Mouse (Mus musculus): Measurements from ENCODE around the gene Ate1.

Gene Ate1

GRCm38 (mm10) chr7:130553321-130553720 is 33.2 kb upstream of the Ate1 start:
- Histone ChIP-seq H3K4me3 (replicated peaks; ENCODE audit: low read length) (no peak overlapping the region), H3K36me3 (ENCODE audit: insufficient read depth, low read length) (no peaks in the 10 kb centered on the region), H3K9me3 (ENCODE audit: low read length) (no peaks in the 10 kb centered on the region), H3K4me1 (replicated peaks; ENCODE audit: low read depth, low read length) (peaks cover 12% of the 10 kb centered on the region), H3K27me3 (ENCODE audit: insufficient read depth, low read length) (peaks cover 36% of the 10 kb centered on the region)
- TF ChIP-seq CTCF (conservative IDR thresholded peaks at IDR 0.05; ENCODE audit: low read length) = no peak
- no peak for TF ChIP-seq POU5F1 (IDR thresholded peaks at IDR 0.05; ENCODE audit: borderline replicate concordance, low read length)
- no peak for TF ChIP-seq NANOG (IDR thresholded peaks at IDR 0.05; ENCODE audit: borderline replicate concordance, low read length)

DNA sequence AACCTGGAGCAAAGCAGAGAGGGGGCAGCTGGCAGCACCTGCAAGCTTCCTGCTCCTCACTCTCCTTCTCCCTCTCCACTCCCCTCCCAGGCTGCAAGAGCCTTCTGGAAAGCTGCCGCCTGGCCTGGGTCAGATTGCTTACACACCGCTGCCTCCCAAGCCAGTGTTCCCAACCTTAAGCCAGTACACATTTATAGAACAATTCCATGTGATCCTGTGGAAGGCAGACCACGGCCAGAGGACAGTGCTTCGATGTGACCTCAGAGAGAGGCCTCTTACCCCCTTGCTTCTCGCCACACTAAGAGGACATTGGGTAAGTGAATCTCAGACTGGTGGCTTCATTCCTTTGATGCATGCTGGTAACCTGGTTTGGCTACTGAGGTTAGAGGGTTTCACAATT is 32.6 kb upstream of the Ate1 start:
- peaks cover 15% of the 10 kb centered on the region for H3K4me1 ChIP-seq (replicated peaks; ENCODE audit: low read depth, low read length)
- no peaks in the 10 kb centered on the region for H3K9me3 ChIP-seq (ENCODE audit: low read length)
- H3K36me3 ChIP-seq (ENCODE audit: insufficient read depth, low read length) = no peaks in the 10 kb centered on the region
- H3K27me3 ChIP-seq (ENCODE audit: insufficient read depth, low read length) = peaks cover 36% of the 10 kb centered on the region
- no peak overlapping the region for H3K4me3 ChIP-seq (replicated peaks; ENCODE audit: low read length)
- TF ChIP-seq CTCF (conservative IDR thresholded peaks at IDR 0.05; ENCODE audit: low read length) (no peak), NANOG (IDR thresholded peaks at IDR 0.05; ENCODE audit: borderline replicate concordance, low read length) (no peak), POU5F1 (IDR thresholded peaks at IDR 0.05; ENCODE audit: borderline replicate concordance, low read length) (no peak)

- TF ChIP-seq POU5F1 (IDR thresholded peaks at IDR 0.05; ENCODE audit: borderline replicate concordance, low read length) (no peak), CTCF (conservative IDR thresholded peaks at IDR 0.05; ENCODE audit: low read length) (no peak), NANOG (IDR thresholded peaks at IDR 0.05; ENCODE audit: borderline replicate concordance, low read length) (no peak)
- Histone ChIP-seq H3K4me3 (replicated peaks; ENCODE audit: low read length) (peak overlapping the region; percentile 91), H3K36me3 (ENCODE audit: insufficient read depth, low read length) (peaks cover 32% of the 10 kb centered on the region), H3K4me1 (replicated peaks; ENCODE audit: low read depth, low read length) (peaks cover 52% of the 10 kb centered on the region), H3K9me3 (ENCODE audit: low read length) (no peaks in the 10 kb centered on the region), H3K27me3 (ENCODE audit: insufficient read depth, low read length) (peaks cover 5% of the 10 kb centered on the region; the same call in 1 of the 2 replicates)
Measured at GRCm38 (mm10) chr7:130547635-130548175, 27.5 kb upstream of the Ate1 start.

DNA sequence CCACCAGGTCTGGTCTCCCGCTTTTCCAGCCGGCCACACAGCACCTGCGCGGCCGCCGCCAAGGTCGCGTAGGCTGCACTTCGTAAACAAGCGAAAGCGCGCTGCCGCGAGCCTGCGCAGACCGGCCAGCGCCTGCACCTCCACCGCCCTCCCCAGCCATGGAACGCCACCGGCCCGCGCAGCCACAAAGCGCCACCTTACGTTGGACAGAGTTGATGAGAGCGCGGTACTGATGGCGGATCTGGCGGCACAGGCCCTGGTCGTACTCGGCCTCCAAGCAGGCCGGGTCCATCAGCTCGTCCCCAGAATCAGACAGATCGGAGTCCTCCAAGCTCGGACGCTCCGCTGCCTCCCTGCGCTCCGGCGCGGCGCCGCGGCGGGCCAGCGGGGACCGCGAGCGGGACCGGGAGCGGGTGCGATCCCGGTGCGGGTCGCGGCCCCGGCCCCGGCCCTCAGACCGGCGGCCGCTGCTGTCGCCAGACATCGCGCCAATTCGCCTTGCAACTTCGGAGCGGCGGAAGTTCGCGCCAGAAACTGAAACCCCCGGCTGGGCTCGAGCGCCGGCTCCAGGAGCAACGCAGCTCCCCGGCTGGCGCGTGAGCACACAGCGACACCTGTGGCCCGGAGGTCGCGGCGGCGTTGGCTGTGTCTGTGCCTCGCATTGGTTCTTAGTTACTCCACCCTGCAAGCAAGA is 26.8 kb upstream of the Ate1 start:
- Histone ChIP-seq H3K27me3 (ENCODE audit: insufficient read depth, low read length) (peaks cover 4% of the 10 kb centered on the region; the same call in 1 of the 2 replicates), H3K4me1 (replicated peaks; ENCODE audit: low read depth, low read length) (peaks cover 51% of the 10 kb centered on the region)
- TF ChIP-seq POU5F1 (IDR thresholded peaks at IDR 0.05; ENCODE audit: borderline replicate concordance, low read length) = no peak
- no peak for TF ChIP-seq NANOG (IDR thresholded peaks at IDR 0.05; ENCODE audit: borderline replicate concordance, low read length)
- TF ChIP-seq CTCF (conservative IDR thresholded peaks at IDR 0.05; ENCODE audit: low read length) = no peak

GRCm38 (mm10) chr7:130546421-130546790 is 26.2 kb upstream of the Ate1 start:
- Histone ChIP-seq H3K4me1 (replicated peaks; ENCODE audit: low read depth, low read length) (peaks cover 53% of the 10 kb centered on the region), H3K27me3 (ENCODE audit: insufficient read depth, low read length) (no peaks in the 10 kb centered on the region), H3K36me3 (ENCODE audit: insufficient read depth, low read length) (peaks cover 45% of the 10 kb centered on the region), H3K9me3 (ENCODE audit: low read length) (no peaks in the 10 kb centered on the region), H3K4me3 (replicated peaks; ENCODE audit: low read length) (peak overlapping the region; percentile 91)
- no peak for TF ChIP-seq POU5F1 (IDR thresholded peaks at IDR 0.05; ENCODE audit: borderline replicate concordance, low read length)
- no peak for TF ChIP-seq NANOG (IDR thresholded peaks at IDR 0.05; ENCODE audit: borderline replicate concordance, low read length)
- TF ChIP-seq CTCF (conservative IDR thresholded peaks at IDR 0.05; ENCODE audit: low read length) = no peak

More for the DNA sequence above, 26.8 kb upstream of the Ate1 start:
- Histone ChIP-seq H3K9me3 (ENCODE audit: low read length) (no peaks in the 10 kb centered on the region), H3K36me3 (ENCODE audit: insufficient read depth, low read length) (peaks cover 40% of the 10 kb centered on the region), H3K4me3 (replicated peaks; ENCODE audit: low read length) (peak overlapping the region; percentile 91)

DNA sequence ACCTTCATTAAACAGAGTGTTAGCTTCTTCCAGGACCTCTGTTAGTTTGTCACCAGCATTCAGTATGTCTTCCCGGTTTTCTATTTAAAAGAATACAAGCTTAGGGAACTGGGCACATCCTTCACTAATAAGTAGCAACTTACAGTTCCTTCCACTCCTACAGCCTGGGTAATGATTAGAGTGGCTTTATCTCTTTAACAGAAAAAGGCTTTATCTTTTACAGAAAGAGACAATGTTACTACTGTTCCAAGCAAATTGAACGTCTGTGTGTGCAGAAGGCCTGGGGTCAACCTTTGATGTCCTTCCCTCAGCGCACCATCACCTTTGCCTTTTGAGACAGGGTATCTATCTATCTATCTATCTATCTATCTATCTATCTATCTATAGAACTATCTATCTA is 25.7 kb upstream of the Ate1 start:
- Histone ChIP-seq H3K4me1 (replicated peaks; ENCODE audit: low read depth, low read length) (peaks cover 58% of the 10 kb centered on the region), H3K27me3 (ENCODE audit: insufficient read depth, low read length) (no peaks in the 10 kb centered on the region), H3K4me3 (replicated peaks; ENCODE audit: low read length) (peak overlapping the region; percentile 91), H3K36me3 (ENCODE audit: insufficient read depth, low read length) (peaks cover 51% of the 10 kb centered on the region), H3K9me3 (ENCODE audit: low read length) (no peaks in the 10 kb centered on the region)
- TF ChIP-seq NANOG (IDR thresholded peaks at IDR 0.05; ENCODE audit: borderline replicate concordance, low read length) (no peak), CTCF (conservative IDR thresholded peaks at IDR 0.05; ENCODE audit: low read length) (no peak), POU5F1 (IDR thresholded peaks at IDR 0.05; ENCODE audit: borderline replicate concordance, low read length) (no peak)

GRCm38 (mm10) chr7:130545401-130545800 is 25.2 kb upstream of the Ate1 start:
- Histone ChIP-seq H3K36me3 (ENCODE audit: insufficient read depth, low read length) (peaks cover 55% of the 10 kb centered on the region), H3K4me1 (replicated peaks; ENCODE audit: low read depth, low read length) (peaks cover 60% of the 10 kb centered on the region), H3K9me3 (ENCODE audit: low read length) (no peaks in the 10 kb centered on the region), H3K27me3 (ENCODE audit: insufficient read depth, low read length) (no peaks in the 10 kb centered on the region), H3K4me3 (replicated peaks; ENCODE audit: low read length) (peak overlapping the region; percentile 91)
- TF ChIP-seq NANOG (IDR thresholded peaks at IDR 0.05; ENCODE audit: borderline replicate concordance, low read length) (no peak), CTCF (conservative IDR thresholded peaks at IDR 0.05; ENCODE audit: low read length) (no peak), POU5F1 (IDR thresholded peaks at IDR 0.05; ENCODE audit: borderline replicate concordance, low read length) (no peak)

DNA sequence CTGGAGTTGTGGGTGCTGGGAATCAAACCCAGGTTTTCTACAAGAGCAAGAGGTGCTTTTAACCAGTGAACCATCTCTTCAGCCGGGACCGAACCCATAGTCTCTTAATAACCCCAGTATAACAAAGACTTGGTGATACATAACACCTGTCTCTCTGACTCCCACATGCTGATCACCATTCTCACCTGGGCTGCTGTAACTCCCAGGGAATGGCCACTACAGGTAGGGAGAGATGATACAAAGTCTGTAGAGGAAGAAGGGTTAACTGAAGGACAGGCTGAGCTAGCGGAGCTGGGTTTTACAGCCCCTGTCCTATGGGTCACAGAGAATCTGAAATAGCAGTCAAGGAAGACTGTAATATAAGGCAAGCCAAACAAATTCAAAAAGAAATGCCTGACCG is 23.0 kb upstream of the Ate1 start:
- H3K36me3 ChIP-seq (ENCODE audit: insufficient read depth, low read length) = peaks cover 77% of the 10 kb centered on the region
- H3K4me1 ChIP-seq (replicated peaks; ENCODE audit: low read depth, low read length) = peaks cover 66% of the 10 kb centered on the region
- no peaks in the 10 kb centered on the region for H3K27me3 ChIP-seq (ENCODE audit: insufficient read depth, low read length)
- H3K9me3 ChIP-seq (ENCODE audit: low read length) = no peaks in the 10 kb centered on the region
- no peak overlapping the region for H3K4me3 ChIP-seq (replicated peaks; ENCODE audit: low read length)
- TF ChIP-seq NANOG (IDR thresholded peaks at IDR 0.05; ENCODE audit: borderline replicate concordance, low read length) = no peak
- TF ChIP-seq CTCF (conservative IDR thresholded peaks at IDR 0.05; ENCODE audit: low read length) = no peak
- TF ChIP-seq POU5F1 (IDR thresholded peaks at IDR 0.05; ENCODE audit: borderline replicate concordance, low read length) = no peak

Measured in E14TG2a.4 (cell line).